Mouse (Mus musculus) mature B cell (primary cell): ENCODE results near the gene Obscn.

Experiments
- in situ Hi-C: fragments of 300-500 bp; cut with MboI; formaldehyde crosslinking; loops from 2 replicates; pipeline ENCODE4 v1.14.3; 2019

Gene Obscn

GRCm38 (mm10) chr11:59135904-59136452, at the start of gene Obscn:
Gene Obscn (minus strand): TSS chr11:59136402.
- in situ Hi-C loops: no loop called here

- in situ Hi-C loops: no loop called here
Observed at GRCm38 (mm10) chr11:59185490-59185889, 49.3 kb upstream of the Obscn start.

- in situ Hi-C loops: no loop called here
Observed at GRCm38 (mm10) chr11:59183821-59184220, 47.6 kb upstream of the Obscn start.

- in situ Hi-C loops: no loop called here
Observed at GRCm38 (mm10) chr11:59182864-59183331, 46.7 kb upstream of the Obscn start, which contains the start of gene Gjc2. Gene Gjc2 (minus strand): TSS chr11:59183213.

GRCm38 (mm10) chr11:59176921-59177320, 40.7 kb upstream of the Obscn start:
- in situ Hi-C loops: no loop called here

- in situ Hi-C loops: no loop called here
Observed at GRCm38 (mm10) chr11:59176475-59176874, 40.3 kb upstream of the Obscn start.

- in situ Hi-C loops: no loop called here
Observed at GRCm38 (mm10) chr11:59174189-59174838, 38.1 kb upstream of the Obscn start.

GRCm38 (mm10) chr11:59170549-59170948, 34.3 kb upstream of the Obscn start:
- in situ Hi-C loops: no loop called here

GRCm38 (mm10) chr11:59169807-59170206, 33.6 kb upstream of the Obscn start:
- in situ Hi-C loops: no loop called here

GRCm38 (mm10) chr11:59165616-59166241, 29.5 kb upstream of the Obscn start:
- in situ Hi-C loops: no loop called here

- in situ Hi-C loops: no loop called here
Observed at GRCm38 (mm10) chr11:59164384-59164783, 28.2 kb upstream of the Obscn start.

GRCm38 (mm10) chr11:59163255-59164236, 27.3 kb upstream of the Obscn start, which contains the start of gene Iba57:
Gene Iba57 (minus strand): TSS chr11:59163739.
- in situ Hi-C loops: no loop called here

GRCm38 (mm10) chr11:59162443-59163254, 26.4 kb upstream of the Obscn start:
- in situ Hi-C loops: no loop called here

- in situ Hi-C loops: no loop called here
Observed at GRCm38 (mm10) chr11:59161398-59161797, 25.2 kb upstream of the Obscn start.

GRCm38 (mm10) chr11:59159558-59159957, 23.4 kb upstream of the Obscn start:
- in situ Hi-C loops: no loop called here

GRCm38 (mm10) chr11:59159099-59159498, 22.9 kb upstream of the Obscn start:
- in situ Hi-C loops: no loop called here

- in situ Hi-C loops: no loop called here
Observed at GRCm38 (mm10) chr11:59155900-59156299, 19.7 kb upstream of the Obscn start.

GRCm38 (mm10) chr11:59154220-59154619, 18.0 kb upstream of the Obscn start:
- in situ Hi-C loops: no loop called here

- in situ Hi-C loops: no loop called here
Observed at GRCm38 (mm10) chr11:59151729-59152128, 15.5 kb upstream of the Obscn start.

GRCm38 (mm10) chr11:59149302-59149701, 13.1 kb upstream of the Obscn start:
- in situ Hi-C loops: no loop called here

- in situ Hi-C loops: no loop called here
Observed at GRCm38 (mm10) chr11:59142962-59143361, 6.8 kb upstream of the Obscn start.
